Mouse (Mus musculus) ES-Bruce4 (cell line): ENCODE data around the gene Apbb2.

ENCODE experiments used
- CTCF ChIP-seq: IDR thresholded peaks from one replicate; pipeline ENCODE4 v1.8.1; 2011; ENCODE audit warnings: low read depth, low read length
- EP300 ChIP-seq: IDR thresholded peaks from 2 replicates; pipeline ENCODE4 v1.6.1; 2011; ENCODE audit warnings: low read depth, low read length; ENCODE audit not compliant: insufficient read depth
- POLR2A ChIP-seq: IDR thresholded peaks from one replicate; pipeline ENCODE4 v1.8.1; 2011; ENCODE audit warnings: low read length; ENCODE audit not compliant: insufficient read depth

DNA sequence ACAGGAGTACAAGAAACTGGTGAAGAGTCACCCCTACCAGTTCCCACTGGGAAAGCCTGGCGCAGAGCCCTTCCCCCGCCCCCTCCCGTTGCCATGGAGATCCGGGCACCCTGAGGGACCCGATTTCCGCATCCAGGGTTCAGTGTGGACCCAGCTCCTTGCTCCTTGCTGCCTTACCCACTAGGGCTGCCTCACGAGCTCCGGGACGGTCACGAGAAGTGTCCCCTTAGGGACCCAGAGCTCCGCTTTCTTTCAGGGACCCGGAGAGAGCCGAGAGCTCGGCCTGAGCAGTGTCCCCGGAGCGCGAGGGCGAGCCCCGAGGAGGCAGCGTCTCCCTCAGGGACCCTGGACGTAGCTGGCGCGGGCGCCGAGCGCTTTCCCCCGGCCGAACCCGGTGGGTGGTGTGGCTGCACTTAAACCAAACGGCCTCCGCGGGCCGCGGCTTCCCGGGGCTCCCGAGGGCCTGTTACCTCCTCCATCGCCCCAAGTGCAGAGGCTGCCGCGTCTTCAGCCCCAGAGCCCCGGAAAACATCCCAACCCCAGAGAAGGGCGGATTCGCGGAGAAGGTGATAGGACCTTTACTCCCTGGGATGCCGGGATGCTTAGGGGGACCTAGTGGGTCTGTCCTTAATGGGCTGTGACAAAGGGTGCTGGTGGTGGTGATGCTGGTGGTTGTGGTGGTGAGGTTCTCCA is 358.7 kb downstream of the Apbb2 start, which contains the start of gene Nsun7:
- TF ChIP-seq EP300 (no peak), CTCF (no peak), POLR2A (no peak)
